Mouse (Mus musculus): ENCODE results near the gene Bicral. TPM values are rescaled to one million over a fixed set of nuclear protein-coding genes. Genes with fewer than 3 reads are reported as not detected.
"Not testable (repeated sequence)": the region's sequence is repeated elsewhere in the genome, so short reads cannot be mapped to it uniquely, and the experiment has no call there.

Gene Bicral
- polyA plus RNA-seq, 1 experiment from 2014 or later, result 7.8 TPM

- Histone ChIP-seq H3K27ac (no peak overlapping the region), H3K27me3 (no peaks in the 10 kb centered on the region), H3K9me3 (no peaks in the 10 kb centered on the region), H3K4me1 (replicated peaks) (no peaks in the 10 kb centered on the region), H3K36me3 (peaks cover 87% of the 10 kb centered on the region), H3K9ac (no peak overlapping the region), H3K4me2 (no peak overlapping the region), H3K4me3 (no peak overlapping the region)
- no peak for ATAC-seq (ENCODE audit: low FRiP score)
- WGBS, result 84% methylated on average over 6 of the region's 6 CpGs
Measured at GRCm38 (mm10) chr17:46809131-46809830, 49.0 kb downstream of the Bicral start.

GRCm38 (mm10) chr17:46808376-46808775 is 49.9 kb downstream of the Bicral start:
- Histone ChIP-seq H3K4me2 (no peak overlapping the region), H3K9ac (no peak overlapping the region), H3K4me1 (replicated peaks) (no peaks in the 10 kb centered on the region), H3K9me3 (no peaks in the 10 kb centered on the region), H3K27ac (no peak overlapping the region), H3K4me3 (no peak overlapping the region), H3K36me3 (peaks cover 83% of the 10 kb centered on the region), H3K27me3 (no peaks in the 10 kb centered on the region)
- 96% methylated on average over 10 of the region's 10 CpGs for WGBS
- no peak for ATAC-seq (ENCODE audit: low FRiP score)

GRCm38 (mm10) chr17:46801761-46802160 is 56.5 kb downstream of the Bicral start:
- no peak overlapping the region for H3K9ac ChIP-seq
- 0 out of 2 replicates have a peak, but pooled peaks cover 3% of the 10 kb centered on the region for H3K4me1 ChIP-seq (replicated peaks)
- no peak for ATAC-seq (ENCODE audit: low FRiP score)
- no peak overlapping the region for H3K27ac ChIP-seq
- no peak overlapping the region for H3K4me2 ChIP-seq
- H3K9me3 ChIP-seq, result no peaks in the 10 kb centered on the region
- no peaks in the 10 kb centered on the region for H3K27me3 ChIP-seq
- H3K4me3 ChIP-seq, result no peak overlapping the region
- H3K36me3 ChIP-seq, result peaks cover 67% of the 10 kb centered on the region
- 86% methylated on average over 6 of the region's 6 CpGs for WGBS

- H3K27ac ChIP-seq, result no peak overlapping the region
- peaks cover 47% of the 10 kb centered on the region for H3K36me3 ChIP-seq
- ATAC-seq (ENCODE audit: low FRiP score), result no peak
- H3K4me1 ChIP-seq (replicated peaks), result 0 out of 2 replicates have a peak, but pooled peaks cover 3% of the 10 kb centered on the region
- no peak overlapping the region for H3K9ac ChIP-seq
- no peak overlapping the region for H3K4me3 ChIP-seq
- H3K27me3 ChIP-seq, result no peaks in the 10 kb centered on the region
- H3K4me2 ChIP-seq, result no peak overlapping the region
- 78% methylated on average over 10 of the region's 10 CpGs for WGBS
- H3K9me3 ChIP-seq, result no peaks in the 10 kb centered on the region
Measured at GRCm38 (mm10) chr17:46799680-46800079, 58.6 kb downstream of the Bicral start.

- Histone ChIP-seq H3K4me1 (replicated peaks) (0 out of 2 replicates have a peak, but pooled peaks cover 3% of the 10 kb centered on the region), H3K36me3 (peaks cover 38% of the 10 kb centered on the region), H3K9me3 (no peaks in the 10 kb centered on the region), H3K4me2 (no peak overlapping the region), H3K27me3 (no peaks in the 10 kb centered on the region), H3K9ac (no peak overlapping the region), H3K4me3 (no peak overlapping the region), H3K27ac (no peak overlapping the region)
- 47% methylated on average over 6 of the region's 8 CpGs for WGBS
- no peak for ATAC-seq (ENCODE audit: low FRiP score)
Measured at GRCm38 (mm10) chr17:46797386-46797785, 60.9 kb downstream of the Bicral start.

- no peak for ATAC-seq (ENCODE audit: low FRiP score)
- WGBS, result 83% methylated on average over 4 of the region's 4 CpGs
- H3K9me3 ChIP-seq, result peaks cover 5% of the 10 kb centered on the region; the same call in 1 of the 2 replicates
Measured at GRCm38 (mm10) chr17:46796743-46797142, 61.5 kb downstream of the Bicral start.

GRCm38 (mm10) chr17:46792963-46793362 is 65.3 kb downstream of the Bicral start:
- H3K9me3 ChIP-seq, result peaks cover 5% of the 10 kb centered on the region; the same call in 1 of the 2 replicates
- 84% methylated on average over 2 of the region's 2 CpGs for WGBS
- H3K27me3 ChIP-seq, result no peaks in the 10 kb centered on the region
- H3K4me2 ChIP-seq, result no peak overlapping the region
- H3K9ac ChIP-seq, result no peak overlapping the region
- ATAC-seq (ENCODE audit: low FRiP score), result no peak
- no peaks in the 10 kb centered on the region for H3K36me3 ChIP-seq
- no peak overlapping the region for H3K27ac ChIP-seq
- H3K4me1 ChIP-seq (replicated peaks), result 0 out of 2 replicates have a peak, but pooled peaks cover 3% of the 10 kb centered on the region
- H3K4me3 ChIP-seq, result no peak overlapping the region

More at GRCm38 (mm10) chr17:46796743-46797142, 61.5 kb downstream of the Bicral start:
- Histone ChIP-seq H3K4me3 (no peak overlapping the region), H3K4me2 (no peak overlapping the region), H3K9ac (no peak overlapping the region), H3K27me3 (no peaks in the 10 kb centered on the region), H3K4me1 (replicated peaks) (0 out of 2 replicates have a peak, but pooled peaks cover 3% of the 10 kb centered on the region), H3K27ac (no peak overlapping the region), H3K36me3 (peaks cover 33% of the 10 kb centered on the region)

- not testable (repeated sequence) for H3K4me3 ChIP-seq; H3K4me2 ChIP-seq; H3K27me3 ChIP-seq; H3K9ac ChIP-seq; H3K27ac ChIP-seq; H3K36me3 ChIP-seq; ATAC-seq (ENCODE audit: low FRiP score); H3K4me1 ChIP-seq (replicated peaks); H3K9me3 ChIP-seq
- 59% methylated on average over 2 of the region's 2 CpGs for WGBS
Measured at GRCm38 (mm10) chr17:46787974-46788373, 70.3 kb downstream of the Bicral start.

- 88% methylated on average over 5 of the region's 5 CpGs for WGBS
Measured at GRCm38 (mm10) chr17:46786952-46787351, 71.3 kb downstream of the Bicral start.

GRCm38 (mm10) chr17:46783222-46783565 is 75.1 kb downstream of the Bicral start:
- H3K36me3 ChIP-seq, result peaks cover 25% of the 10 kb centered on the region
- H3K9me3 ChIP-seq, result no peaks in the 10 kb centered on the region
- H3K4me2 ChIP-seq, result peak overlapping the region; percentile 71
- H3K27me3 ChIP-seq, result no peaks in the 10 kb centered on the region
- ATAC-seq (ENCODE audit: low FRiP score), result peak; percentile 46; the same call in 1 of the 2 replicates
- WGBS, result 84% methylated on average over 2 of the region's 2 CpGs
- peak overlapping the region; percentile 64 for H3K4me3 ChIP-seq
- peak overlapping the region; percentile 93 for H3K27ac ChIP-seq
- peak overlapping the region; percentile 83; the same call in 1 of the 2 replicates for H3K9ac ChIP-seq
- peaks cover 15% of the 10 kb centered on the region for H3K4me1 ChIP-seq (replicated peaks)

More at GRCm38 (mm10) chr17:46786952-46787351, 71.3 kb downstream of the Bicral start:
- H3K9me3 ChIP-seq, result peaks cover 3% of the 10 kb centered on the region; the same call in 1 of the 2 replicates
- no peak overlapping the region for H3K9ac ChIP-seq
- no peaks in the 10 kb centered on the region for H3K36me3 ChIP-seq
- no peak overlapping the region for H3K27ac ChIP-seq
- no peaks in the 10 kb centered on the region for H3K27me3 ChIP-seq
- no peak overlapping the region for H3K4me2 ChIP-seq
- ATAC-seq (ENCODE audit: low FRiP score), result no peak
- no peaks in the 10 kb centered on the region for H3K4me1 ChIP-seq (replicated peaks)
- H3K4me3 ChIP-seq, result no peak overlapping the region

- peak; percentile 96 for ATAC-seq (ENCODE audit: low FRiP score)
- Histone ChIP-seq H3K4me1 (replicated peaks) (peaks cover 15% of the 10 kb centered on the region), H3K9ac (peak within 1 kb of the TSS; percentile 83), H3K36me3 (peaks cover 31% of the 10 kb centered on the region), H3K27me3 (no peaks in the 10 kb centered on the region), H3K27ac (peak within 1 kb of the TSS; percentile 93), H3K4me2 (peak within 1 kb of the TSS; percentile 71), H3K9me3 (no peaks in the 10 kb centered on the region), H3K4me3 (peak within 1 kb of the TSS; percentile 64)
- 2% methylated on average over 44 of the region's 44 CpGs for WGBS
Measured at GRCm38 (mm10) chr17:46782341-46783221, 75.7 kb downstream of the Bicral start, which contains the start of gene Rpl7l1. Gene Rpl7l1 (minus strand): TSS chr17:46782672.

GRCm38 (mm10) chr17:46781876-46782275 is 76.4 kb downstream of the Bicral start:
- no peak for ATAC-seq (ENCODE audit: low FRiP score)
- Histone ChIP-seq H3K36me3 (peaks cover 38% of the 10 kb centered on the region), H3K27ac (peak overlapping the region; percentile 93), H3K4me3 (peak overlapping the region; percentile 64), H3K9me3 (no peaks in the 10 kb centered on the region), H3K4me1 (replicated peaks) (peaks cover 15% of the 10 kb centered on the region), H3K9ac (peak overlapping the region; percentile 83), H3K27me3 (no peaks in the 10 kb centered on the region), H3K4me2 (peak overlapping the region; percentile 71)
- WGBS, result 5% methylated on average over 11 of the region's 11 CpGs

Data from hindbrain, embryonic 13.5 days (tissue).